Mouse (Mus musculus) C2C12 (cell line): ENCODE data around the gene Pop5. TPM values are rescaled to one million over a fixed set of nuclear protein-coding genes. Genes with fewer than 3 reads are reported as not detected.

ENCODE experiments used
- H3K27me3 ChIP-seq: one replicate; pipeline ENCODE4 v1.6.1; 2011; ENCODE audit not compliant: control insufficient read depth, insufficient read depth, insufficient read length
- H3K36me3 ChIP-seq: one replicate; pipeline ENCODE4 v1.6.1; 2011; ENCODE audit not compliant: control insufficient read depth, insufficient read depth
- H3K4me3 ChIP-seq: one replicate; pipeline ENCODE4 v1.5.1; 2011; ENCODE audit warnings: mild to moderate bottlenecking, control low read depth; ENCODE audit not compliant: poor library complexity, insufficient read depth, severe bottlenecking
- H3K79me2 ChIP-seq: one replicate; pipeline ENCODE4 v1.6.1; 2011; ENCODE audit not compliant: control insufficient read depth, insufficient read depth
- H3K79me3 ChIP-seq: one replicate; pipeline ENCODE4 v1.6.1; 2011; ENCODE audit warnings: low read depth, control low read depth
- H3ac ChIP-seq: one replicate; pipeline ENCODE3; 2011; ENCODE audit warnings: low read depth; ENCODE audit not compliant: control insufficient read depth, insufficient read length
- CEBPB ChIP-seq: IDR thresholded peaks from one replicate; pipeline ENCODE4 v1.6.1; 2011; ENCODE audit warnings: low read depth, mild to moderate bottlenecking, control low read depth, moderate library complexity
- CTCF ChIP-seq: IDR thresholded peaks from one replicate; pipeline ENCODE4 v1.5.1; 2011; ENCODE audit not compliant: control insufficient read depth, insufficient read depth, insufficient read length
- FOSL1 ChIP-seq: IDR thresholded peaks from one replicate; pipeline ENCODE4 v1.8.0; 2011; ENCODE audit warnings: mild to moderate bottlenecking, low read length; ENCODE audit not compliant: poor library complexity, insufficient read depth, severe bottlenecking
- MAX ChIP-seq: IDR thresholded peaks from one replicate; pipeline ENCODE4 v1.6.1; 2011; ENCODE audit warnings: mild to moderate bottlenecking, control low read depth
- MYOD1 ChIP-seq: IDR thresholded peaks from one replicate; pipeline ENCODE4 v1.6.1; 2011; ENCODE audit warnings: low read depth; ENCODE audit not compliant: control insufficient read depth, insufficient read length
- MYOG ChIP-seq: IDR thresholded peaks from one replicate; pipeline ENCODE4 v1.6.1; 2011; ENCODE audit not compliant: control insufficient read depth, insufficient read length; ENCODE audit errors: extremely low read depth
- USF1 ChIP-seq: IDR thresholded peaks from one replicate; pipeline ENCODE4 v1.6.1; 2011; ENCODE audit warnings: low read depth, mild to moderate bottlenecking, control low read depth, moderate library complexity
- polyA plus RNA-seq: library from polyadenylated mRNA; unstranded; fragments of >200 nt; fragmentation: generic; extraction: Trizol; gene quantifications from one replicate; pipeline ENCODE4 v1.2.1, GENCODE M21; 2012; ENCODE audit warnings: missing spikeins

The Pop5 gene
- polyA plus RNA-seq, 1 experiment = 141 TPM

DNA sequence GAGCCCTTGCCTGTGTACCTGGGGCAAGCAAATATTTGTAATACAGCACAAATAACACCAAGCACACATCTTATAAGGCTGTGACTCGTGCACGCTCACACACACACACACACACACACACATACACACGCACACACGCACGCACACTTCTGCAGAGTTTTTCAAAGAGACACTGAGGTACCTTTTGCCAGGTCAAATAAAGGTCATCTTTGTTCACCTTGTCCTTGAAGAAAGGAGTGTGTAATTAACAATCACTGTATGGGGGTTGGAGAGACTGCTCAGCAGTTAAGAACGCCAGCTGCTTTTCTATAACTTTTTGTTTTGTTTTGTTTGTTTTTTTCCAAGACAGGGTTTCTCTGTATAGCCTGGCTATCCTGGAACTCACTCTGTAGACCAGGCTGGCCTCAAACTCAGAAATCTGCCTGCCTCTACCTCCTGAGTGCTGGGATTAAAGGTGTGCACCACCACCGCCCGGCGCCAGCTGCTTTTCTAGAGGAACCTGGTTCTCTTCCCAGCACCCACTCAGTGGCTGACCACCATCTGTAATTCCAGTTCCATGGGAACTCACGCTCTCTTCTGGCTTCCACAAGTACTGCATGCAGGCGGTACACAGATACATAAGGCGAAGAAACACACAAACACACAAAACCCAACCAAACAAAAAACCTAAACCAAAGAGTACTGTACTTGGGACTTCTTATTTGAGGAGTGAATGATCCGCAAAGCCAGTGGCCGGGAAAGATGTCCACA, 2.4 kb upstream of the Pop5 start:
- no peaks in the 10 kb centered on the region for H3K79me3 ChIP-seq
- H3K4me3 ChIP-seq = no peak overlapping the region
- H3K27me3 ChIP-seq = no peaks in the 10 kb centered on the region
- peaks cover 3% of the 10 kb centered on the region for H3K79me2 ChIP-seq
- H3ac ChIP-seq = no peak overlapping the region
- no peaks in the 10 kb centered on the region for H3K36me3 ChIP-seq
- TF ChIP-seq USF1 (no peak), MAX (no peak), CTCF (no peak), MYOG (no peak), FOSL1 (no peak), CEBPB (no peak), MYOD1 (no peak)

- no peaks in the 10 kb centered on the region for H3K27me3 ChIP-seq
- peaks cover 6% of the 10 kb centered on the region for H3K79me3 ChIP-seq
- peaks cover under 1% of the 10 kb centered on the region for H3K36me3 ChIP-seq
- H3K4me3 ChIP-seq = no peak overlapping the region
- H3ac ChIP-seq = no peak overlapping the region
- no peak for TF ChIP-seq MYOG
- H3K79me2 ChIP-seq = peaks cover 15% of the 10 kb centered on the region
Observed at GRCm38 (mm10) chr5:115234519-115234918, 1.1 kb upstream of the Pop5 start.

DNA sequence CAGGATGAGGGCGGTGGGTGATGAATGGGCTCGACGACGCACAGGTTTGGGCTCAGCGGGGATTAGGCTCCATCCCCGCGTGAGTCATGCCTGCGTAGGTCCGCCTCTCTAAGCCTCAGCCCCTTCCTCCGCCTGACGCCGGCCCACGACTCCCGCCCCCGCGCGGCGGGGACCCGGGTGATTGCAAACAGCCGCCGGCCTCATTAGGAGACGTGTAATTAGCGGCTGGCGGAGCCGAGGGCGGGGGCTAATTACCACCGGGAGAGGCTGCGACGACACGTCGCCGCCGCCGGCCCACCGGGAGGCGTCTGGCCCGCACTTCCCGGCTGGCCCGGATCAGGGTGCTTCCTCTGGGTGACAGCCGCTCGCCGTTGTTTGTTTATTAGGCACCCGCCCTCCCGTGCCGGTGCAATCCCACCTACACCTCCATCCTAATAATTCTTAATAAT, 289 bp upstream of the Pop5 start:
- TF ChIP-seq FOSL1 (no peak), MYOD1 (no peak), MAX (no peak), MYOG (no peak), USF1 (no peak), CEBPB (no peak), CTCF (no peak)
- Histone ChIP-seq H3K79me3 (peaks cover 6% of the 10 kb centered on the region), H3ac (peak overlapping the region; percentile 62), H3K27me3 (no peaks in the 10 kb centered on the region), H3K4me3 (peak overlapping the region; percentile 39), H3K36me3 (peaks cover 9% of the 10 kb centered on the region), H3K79me2 (peaks cover 22% of the 10 kb centered on the region)

- TF ChIP-seq MYOG = no peak
- peak; percentile 44 for TF ChIP-seq MAX
- Histone ChIP-seq H3K27me3 (no peaks in the 10 kb centered on the region), H3K79me3 (peaks cover 7% of the 10 kb centered on the region), H3K79me2 (peaks cover 22% of the 10 kb centered on the region), H3K36me3 (peaks cover 36% of the 10 kb centered on the region), H3ac (peak overlapping the region; percentile 76), H3K4me3 (peak overlapping the region; percentile 68)
Observed at GRCm38 (mm10) chr5:115237803-115238728, 2.4 kb downstream of the Pop5 start.

DNA sequence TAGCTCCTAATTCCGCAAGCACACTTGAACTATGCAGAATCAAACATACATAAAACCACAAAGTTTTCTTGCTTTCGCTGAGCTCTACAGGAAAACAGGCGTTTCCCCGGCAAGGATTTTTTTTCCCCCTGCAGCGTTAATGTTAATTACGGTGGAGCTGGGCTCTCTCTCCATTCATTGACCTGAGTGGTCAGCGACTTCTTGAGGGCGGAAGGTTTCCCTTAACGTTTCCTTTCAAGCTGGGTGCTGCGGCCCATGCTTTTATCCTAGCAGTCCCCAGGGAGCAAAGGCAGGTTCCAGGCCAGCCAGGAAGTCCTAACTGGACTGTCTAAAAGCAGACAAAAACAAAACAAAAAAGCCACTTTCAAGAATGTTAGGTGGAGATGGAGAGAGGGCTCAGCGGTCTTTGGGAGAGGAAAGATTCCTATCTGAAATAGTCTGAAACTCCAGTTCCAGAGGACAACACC, 3.1 kb downstream of the Pop5 start:
- Histone ChIP-seq H3K36me3 (peaks cover 43% of the 10 kb centered on the region), H3K27me3 (no peaks in the 10 kb centered on the region), H3K4me3 (peak overlapping the region; percentile 68), H3ac (no peak overlapping the region), H3K79me2 (peaks cover 22% of the 10 kb centered on the region), H3K79me3 (peaks cover 7% of the 10 kb centered on the region)
- TF ChIP-seq FOSL1 = no peak
- no peak for TF ChIP-seq MAX
- no peak for TF ChIP-seq CEBPB
- TF ChIP-seq MYOG = no peak
- no peak for TF ChIP-seq CTCF
- no peak for TF ChIP-seq MYOD1
- TF ChIP-seq USF1 = no peak
